Mouse (Mus musculus) left cerebral cortex, postnatal 4 days (tissue): ENCODE measurements around the gene Zfp385a. TPM values are rescaled to one million over a fixed set of nuclear protein-coding genes. Genes with fewer than 3 reads are reported as not detected.

Experiments used
- microRNA-seq: library from miRNA; unstranded; fragments of <30 nt; microRNA quantifications from one replicate; pipeline ENCODE4 v1.2.0, GENCODE M21; 2022
- total RNA-seq, 2 experiments: library from RNA; stranded (reverse); gene quantifications; 2 replicates each; pipeline ENCODE4 v1.2.3; 2021

Zfp385a gene
- total RNA-seq, 2 experiments from 2014 or later = 47.8 to 52.7 TPM

Small RNA genes lying within 50 kb of the gene (microRNA-seq; reads per million reads assigned to microRNA genes)
- gene Mir148b = 162 reads per million, percentile 55 among the genes with 10 or more reads in this experiment
- not detected for gene Mir6963

Other genes starting within 250 kb of the Zfp385a start
- gene Smug1, start 173.0 kb downstream of the Zfp385a start, total RNA-seq = 10 to 100 TPM; 26.4 to 27.4 TPM
- 100 to 1,000 TPM; 219 to 230 TPM for gene Cbx5, start 100.3 kb downstream of the Zfp385a start, total RNA-seq
- gene Hnrnpa1, start 99.7 kb downstream of the Zfp385a start, total RNA-seq = 100 to 1,000 TPM; 690 to 711 TPM
- gene Nfe2, start 81.7 kb downstream of the Zfp385a start, total RNA-seq = not detected
- gene Copz1, start 67.4 kb downstream of the Zfp385a start, total RNA-seq = 100 to 1,000 TPM; 105 to 107 TPM
- under 1 TPM; 0.44 to 0.46 TPM for gene Gpr84, start 29.5 kb downstream of the Zfp385a start, total RNA-seq
- 1 to 10 TPM; 7.4 to 7.6 TPM for gene Itga5, start 26.7 kb upstream of the Zfp385a start, total RNA-seq
- gene Gtsf1, start 90.4 kb upstream of the Zfp385a start, total RNA-seq = not detected
- gene Gtsf2, start 108.4 kb upstream of the Zfp385a start, total RNA-seq = not detected
- 1 to 10 TPM; 3.3 to 4.4 TPM for gene Nckap1l, start 113.7 kb upstream of the Zfp385a start, total RNA-seq
- 10 to 100 TPM; 52.8 to 58.1 TPM for gene Pde1b, start 162.9 kb upstream of the Zfp385a start, total RNA-seq
- gene Ppp1r1a, start 197.9 kb upstream of the Zfp385a start, total RNA-seq = 100 to 1,000 TPM; 144 to 153 TPM
- not detected for gene Glycam1, start 225.0 kb upstream of the Zfp385a start, total RNA-seq